Mouse (Mus musculus) midbrain, embryonic 15.5 days (tissue): ENCODE results near the gene Ski. TPM values are rescaled to one million over a fixed set of nuclear protein-coding genes. Genes with fewer than 3 reads are reported as not detected.

Experiments used
- ATAC-seq: fragments of 200-750 bp; cut with Nextera tagmentation; replicated peaks from 2 replicates; pipeline ENCODE4 v1.8.0; 2017; ENCODE audit warnings: moderate TSS enrichment
- H3K27ac ChIP-seq: fragments of 300-500 bp; sonication (generic); 2 replicates; pipeline ENCODE4 v1.5.1; 2015; ENCODE audit warnings: mild to moderate bottlenecking, inconsistent platforms
- H3K27me3 ChIP-seq: fragments of 300-500 bp; sonication (generic); replicated peaks from 2 replicates; pipeline ENCODE4 v1.6.1; 2015; ENCODE audit warnings: inconsistent platforms
- H3K36me3 ChIP-seq: fragments of 300-500 bp; sonication (generic); replicated peaks from 2 replicates; pipeline ENCODE4 v1.6.1; 2015; ENCODE audit warnings: inconsistent platforms
- H3K4me1 ChIP-seq: fragments of 300-500 bp; sonication (generic); 2 replicates; pipeline ENCODE4 v1.6.1; 2015; ENCODE audit warnings: inconsistent platforms
- H3K4me2 ChIP-seq: fragments of 300-500 bp; sonication (generic); 2 replicates; pipeline ENCODE4 v1.6.1; 2015; ENCODE audit warnings: inconsistent platforms, mild to moderate bottlenecking, moderate library complexity
- H3K4me3 ChIP-seq: fragments of 300-500 bp; sonication (generic); 2 replicates; pipeline ENCODE4 v1.5.1; 2015; ENCODE audit warnings: mild to moderate bottlenecking, inconsistent platforms
- H3K9ac ChIP-seq: fragments of 300-500 bp; sonication (generic); 2 replicates; pipeline ENCODE4 v1.6.1; 2015; ENCODE audit warnings: mild to moderate bottlenecking, inconsistent platforms
- H3K9me3 ChIP-seq: fragments of 300-500 bp; sonication (generic); 2 replicates; pipeline ENCODE4 v1.6.1; 2016; ENCODE audit warnings: inconsistent platforms
- WGBS: fragments of 180-500 bp; shearing (Covaris S2); methylation state at CpG from one replicate; pipeline ENCODE4 v1.1.7; 2015; ENCODE audit warnings: mixed read lengths; 5-methylcytosine and 5-hydroxymethylcytosine counted together
- polyA plus RNA-seq: library from polyadenylated mRNA; unstranded; fragments of >200 nt; fragmentation: Nextera tagmentation; extraction: Ambion mirVana; gene quantifications from 2 replicates; pipeline ENCODE4 v1.2.1, GENCODE M21; 2015

Gene Ski
- polyA plus RNA-seq, 1 experiment from 2014 or later: 10.8 TPM

DNA sequence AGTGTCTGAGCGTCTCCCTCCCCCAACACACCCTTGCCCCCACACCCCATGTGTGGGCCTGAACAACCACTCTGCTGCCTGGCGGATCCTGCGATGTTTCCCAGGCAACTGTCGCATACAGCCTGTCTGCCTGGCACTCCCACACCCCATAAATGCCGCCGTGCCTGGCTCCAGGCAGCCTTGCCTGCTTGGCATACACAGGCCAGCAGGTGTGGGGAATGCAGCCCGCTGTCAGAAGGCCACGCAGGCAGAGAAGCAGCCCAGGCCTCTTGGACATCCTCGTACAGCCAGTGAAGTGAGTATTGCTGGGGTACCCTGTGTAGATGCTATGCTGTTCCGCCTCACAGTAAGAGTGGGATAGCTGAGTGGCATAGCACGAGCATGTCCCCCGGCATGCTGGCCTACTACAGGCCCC is 24.3 kb upstream of the Ski start:
- no peaks in the 10 kb centered on the region for H3K9me3 ChIP-seq
- H3K27me3 ChIP-seq: no peaks in the 10 kb centered on the region
- H3K4me3 ChIP-seq: no peak overlapping the region
- H3K4me1 ChIP-seq: peaks cover 19% of the 10 kb centered on the region
- no peak overlapping the region for H3K4me2 ChIP-seq
- no peak overlapping the region for H3K27ac ChIP-seq
- WGBS: 77% methylated on average over 12 of the region's 12 CpGs
- H3K9ac ChIP-seq: no peak overlapping the region
- ATAC-seq: no peak
- no peaks in the 10 kb centered on the region for H3K36me3 ChIP-seq

DNA sequence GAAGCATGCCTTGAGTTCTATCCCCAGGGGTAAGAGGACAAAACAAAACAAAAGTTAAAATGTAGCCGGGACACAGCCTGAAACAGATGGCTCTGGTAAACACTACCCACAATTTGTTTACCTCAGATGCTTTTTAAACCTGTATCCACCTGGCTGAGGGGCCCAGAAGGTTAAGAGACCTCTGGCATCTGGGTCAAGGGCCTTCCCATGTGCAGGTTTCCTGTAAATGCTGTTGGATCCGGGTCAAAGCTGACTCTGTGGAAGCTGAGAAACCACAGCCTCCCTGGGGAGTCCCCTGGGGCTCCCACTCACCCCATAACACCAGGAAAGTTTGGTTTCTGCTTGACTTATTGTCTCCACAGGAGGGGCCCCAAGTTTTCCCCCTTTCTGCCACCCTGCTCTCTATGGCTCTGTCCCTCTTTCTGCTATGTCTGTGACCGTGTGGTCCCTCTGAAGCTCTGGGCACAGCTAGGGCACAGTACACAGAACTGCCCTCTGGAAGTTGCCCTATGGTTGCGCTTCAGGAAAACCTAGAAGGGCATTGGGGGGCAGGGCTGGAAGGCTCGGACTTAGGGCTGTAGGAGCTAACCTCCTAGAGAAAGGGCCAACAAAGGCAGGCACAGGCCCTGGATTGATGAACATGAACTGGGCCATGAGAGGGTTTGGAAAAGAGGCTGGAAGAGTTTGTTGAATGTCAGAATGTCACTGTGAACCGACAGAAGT is 23.5 kb upstream of the Ski start:
- Histone ChIP-seq H3K4me1 (peaks cover 11% of the 10 kb centered on the region), H3K27me3 (no peaks in the 10 kb centered on the region), H3K36me3 (no peaks in the 10 kb centered on the region), H3K4me3 (no peak overlapping the region), H3K9ac (no peak overlapping the region), H3K27ac (no peak overlapping the region), H3K4me2 (no peak overlapping the region), H3K9me3 (no peaks in the 10 kb centered on the region)
- no peak for ATAC-seq
- WGBS: 70% methylated on average over 6 of the region's 6 CpGs

DNA sequence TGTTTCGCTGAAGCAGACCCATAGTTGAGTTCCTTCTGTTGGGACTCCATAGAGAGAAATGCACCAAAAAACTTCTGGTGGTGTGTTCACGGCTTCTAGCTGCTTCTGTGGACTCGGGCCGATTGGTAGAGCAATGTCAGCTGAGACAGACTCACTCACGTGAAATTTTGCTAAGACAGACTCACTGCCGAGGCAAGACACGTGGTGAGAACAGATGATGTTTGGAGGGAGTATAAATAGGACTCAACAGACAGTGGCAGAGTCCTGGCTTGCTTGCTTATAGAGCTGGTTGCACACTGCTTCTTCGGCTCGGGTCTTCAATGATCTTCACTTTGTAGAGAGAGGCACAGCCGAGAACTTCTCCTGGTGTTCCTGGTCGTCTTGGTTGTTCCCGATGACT is 20.8 kb upstream of the Ski start:
- Histone ChIP-seq H3K27ac (no peak overlapping the region), H3K36me3 (no peaks in the 10 kb centered on the region), H3K9ac (no peak overlapping the region), H3K27me3 (no peaks in the 10 kb centered on the region), H3K4me2 (no peak overlapping the region), H3K4me1 (no peaks in the 10 kb centered on the region), H3K4me3 (no peak overlapping the region), H3K9me3 (no peaks in the 10 kb centered on the region)
- 89% methylated on average over 12 of the region's 12 CpGs for WGBS
- ATAC-seq: no peak

DNA sequence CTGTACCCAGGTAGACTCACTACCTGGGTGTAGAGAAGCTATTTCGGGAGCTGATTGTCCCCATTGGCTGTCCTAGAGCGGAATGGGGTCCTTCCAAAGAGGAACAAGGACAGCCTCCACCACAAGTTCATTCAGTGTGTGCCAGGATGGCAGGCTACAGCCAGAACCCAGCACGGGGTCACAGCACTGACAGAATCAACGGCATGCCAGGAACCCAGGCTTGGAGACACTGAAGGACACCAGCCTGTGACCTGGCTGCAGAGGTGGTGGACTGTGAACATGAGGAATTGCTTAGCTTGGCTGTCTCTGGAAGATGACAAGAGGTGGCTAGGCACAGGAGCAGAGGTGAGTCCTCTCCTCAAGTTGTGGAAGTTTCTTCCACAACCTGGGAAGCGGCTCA is 19.9 kb upstream of the Ski start:
- 92% methylated on average over 5 of the region's 5 CpGs for WGBS
- no peak overlapping the region for H3K4me2 ChIP-seq
- no peak overlapping the region for H3K4me3 ChIP-seq
- no peak for ATAC-seq
- no peak overlapping the region for H3K27ac ChIP-seq
- H3K9ac ChIP-seq: no peak overlapping the region
- H3K4me1 ChIP-seq: no peaks in the 10 kb centered on the region
- no peaks in the 10 kb centered on the region for H3K9me3 ChIP-seq
- no peaks in the 10 kb centered on the region for H3K36me3 ChIP-seq
- no peaks in the 10 kb centered on the region for H3K27me3 ChIP-seq

DNA sequence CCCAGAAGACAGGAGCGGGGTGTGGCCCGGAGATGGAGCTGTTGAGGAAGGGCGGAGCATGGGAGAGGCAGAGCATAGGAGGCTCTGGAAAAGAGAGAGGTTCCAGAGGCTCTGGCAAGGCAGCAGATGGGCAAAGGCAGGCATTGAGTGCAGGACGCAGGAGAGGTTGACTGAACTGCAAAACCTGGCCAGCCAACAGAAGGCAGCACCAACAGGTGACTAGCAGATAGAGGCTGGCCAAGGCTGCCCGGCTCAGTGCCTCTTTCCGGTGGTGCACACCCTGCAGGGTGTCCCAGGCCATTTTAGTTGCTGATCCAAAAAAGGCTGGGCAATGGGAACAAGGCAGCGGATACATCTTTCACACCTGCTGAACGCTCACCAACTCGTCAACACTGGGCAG is 19.4 kb upstream of the Ski start:
- 83% methylated on average over 9 of the region's 9 CpGs for WGBS
- H3K9me3 ChIP-seq: no peaks in the 10 kb centered on the region
- H3K9ac ChIP-seq: no peak overlapping the region
- no peak overlapping the region for H3K4me3 ChIP-seq
- H3K4me2 ChIP-seq: no peak overlapping the region
- H3K36me3 ChIP-seq: no peaks in the 10 kb centered on the region
- H3K4me1 ChIP-seq: no peaks in the 10 kb centered on the region
- ATAC-seq: no peak
- H3K27me3 ChIP-seq: no peaks in the 10 kb centered on the region
- H3K27ac ChIP-seq: no peak overlapping the region

DNA sequence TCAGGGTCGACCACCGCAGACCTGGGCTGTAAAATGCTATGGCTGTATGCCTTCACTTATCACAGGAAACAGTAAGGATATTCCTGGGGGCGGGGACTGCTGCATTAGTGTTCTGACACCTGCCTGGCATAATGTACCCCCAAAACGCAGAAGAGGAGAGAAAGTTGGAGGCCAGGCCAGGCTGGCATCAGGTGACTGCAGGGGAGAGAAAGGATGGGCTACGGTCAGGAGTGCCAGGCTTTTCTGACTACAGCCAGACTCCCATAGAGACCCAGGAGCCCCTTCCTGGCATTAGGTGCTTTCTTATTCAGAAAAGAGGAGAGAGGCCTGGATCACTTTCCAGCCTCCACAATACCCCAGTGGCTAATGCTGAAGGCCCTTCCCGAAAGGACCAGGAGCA is 17.1 kb upstream of the Ski start:
- Histone ChIP-seq H3K4me1 (peaks cover 21% of the 10 kb centered on the region), H3K36me3 (no peaks in the 10 kb centered on the region), H3K27ac (no peak overlapping the region), H3K27me3 (no peaks in the 10 kb centered on the region), H3K4me2 (no peak overlapping the region), H3K9me3 (no peaks in the 10 kb centered on the region), H3K4me3 (no peak overlapping the region), H3K9ac (no peak overlapping the region)
- WGBS: 58% methylated on average over 6 of the region's 6 CpGs
- no peak for ATAC-seq

DNA sequence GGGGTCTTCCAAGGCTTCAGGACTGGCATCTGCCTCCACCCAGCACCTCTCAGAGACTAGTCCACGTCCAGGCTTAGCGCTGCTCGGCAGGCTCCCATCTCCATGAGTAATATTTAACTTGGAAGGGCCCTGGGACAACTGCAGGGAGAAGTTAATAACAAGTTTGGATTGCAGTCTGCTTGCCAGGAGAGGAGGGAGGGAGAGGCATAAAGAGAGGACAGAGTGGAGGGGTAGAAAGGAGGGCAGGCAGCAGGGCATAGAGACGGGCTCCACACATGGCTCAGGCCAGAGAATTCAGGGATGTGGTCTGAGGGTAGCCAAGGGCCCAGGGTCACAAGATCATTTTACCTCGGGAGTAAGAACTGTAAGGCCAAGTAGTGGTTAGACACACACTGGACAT is 15.9 kb upstream of the Ski start:
- H3K9me3 ChIP-seq: no peaks in the 10 kb centered on the region
- H3K4me1 ChIP-seq: peaks cover 32% of the 10 kb centered on the region
- WGBS: 80% methylated on average over 5 of the region's 5 CpGs
- no peak overlapping the region for H3K9ac ChIP-seq
- no peak for ATAC-seq
- H3K4me3 ChIP-seq: no peak overlapping the region
- no peak overlapping the region for H3K27ac ChIP-seq
- no peaks in the 10 kb centered on the region for H3K36me3 ChIP-seq
- H3K4me2 ChIP-seq: no peak overlapping the region
- no peaks in the 10 kb centered on the region for H3K27me3 ChIP-seq

DNA sequence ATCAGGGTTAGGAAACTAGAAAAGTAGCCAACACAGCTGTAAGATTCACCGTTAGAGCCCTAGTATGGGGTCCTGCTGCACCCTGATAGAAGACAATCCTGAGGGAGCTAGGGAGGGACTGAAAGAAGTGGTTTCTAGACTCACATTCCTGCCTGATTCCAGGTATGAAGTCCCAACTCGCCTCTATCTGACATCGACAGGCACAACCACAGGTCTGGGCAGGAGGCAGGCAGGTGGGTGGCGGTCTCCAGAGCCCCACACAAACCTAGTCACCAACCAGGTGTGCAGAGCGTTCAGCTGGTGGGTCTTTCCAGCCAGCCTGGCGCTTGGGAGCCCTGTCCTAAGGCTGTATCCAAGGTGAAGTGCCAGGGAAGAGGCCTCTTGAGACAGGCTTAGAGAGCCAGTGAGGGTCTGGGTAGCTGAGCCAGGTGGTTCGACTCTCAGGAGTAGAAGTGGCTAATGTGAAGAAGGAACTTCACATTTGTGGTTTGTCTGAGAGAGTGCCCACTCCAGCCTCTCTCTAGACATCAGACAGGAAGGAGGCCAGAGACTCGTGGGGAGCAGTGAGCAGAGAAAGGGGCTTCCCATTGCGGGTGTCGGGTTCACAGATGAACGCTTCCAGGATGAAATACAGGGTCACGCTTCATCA is 14.5 kb upstream of the Ski start:
- H3K27ac ChIP-seq: 0 out of 2 replicates have a peak overlapping the region, but pooled peaks have one; percentile 88
- H3K36me3 ChIP-seq: no peaks in the 10 kb centered on the region
- H3K4me1 ChIP-seq: peaks cover 32% of the 10 kb centered on the region
- no peak overlapping the region for H3K9ac ChIP-seq
- H3K4me2 ChIP-seq: no peak overlapping the region
- H3K4me3 ChIP-seq: no peak overlapping the region
- ATAC-seq: no peak
- 71% methylated on average over 12 of the region's 12 CpGs for WGBS
- H3K9me3 ChIP-seq: no peaks in the 10 kb centered on the region
- no peaks in the 10 kb centered on the region for H3K27me3 ChIP-seq

DNA sequence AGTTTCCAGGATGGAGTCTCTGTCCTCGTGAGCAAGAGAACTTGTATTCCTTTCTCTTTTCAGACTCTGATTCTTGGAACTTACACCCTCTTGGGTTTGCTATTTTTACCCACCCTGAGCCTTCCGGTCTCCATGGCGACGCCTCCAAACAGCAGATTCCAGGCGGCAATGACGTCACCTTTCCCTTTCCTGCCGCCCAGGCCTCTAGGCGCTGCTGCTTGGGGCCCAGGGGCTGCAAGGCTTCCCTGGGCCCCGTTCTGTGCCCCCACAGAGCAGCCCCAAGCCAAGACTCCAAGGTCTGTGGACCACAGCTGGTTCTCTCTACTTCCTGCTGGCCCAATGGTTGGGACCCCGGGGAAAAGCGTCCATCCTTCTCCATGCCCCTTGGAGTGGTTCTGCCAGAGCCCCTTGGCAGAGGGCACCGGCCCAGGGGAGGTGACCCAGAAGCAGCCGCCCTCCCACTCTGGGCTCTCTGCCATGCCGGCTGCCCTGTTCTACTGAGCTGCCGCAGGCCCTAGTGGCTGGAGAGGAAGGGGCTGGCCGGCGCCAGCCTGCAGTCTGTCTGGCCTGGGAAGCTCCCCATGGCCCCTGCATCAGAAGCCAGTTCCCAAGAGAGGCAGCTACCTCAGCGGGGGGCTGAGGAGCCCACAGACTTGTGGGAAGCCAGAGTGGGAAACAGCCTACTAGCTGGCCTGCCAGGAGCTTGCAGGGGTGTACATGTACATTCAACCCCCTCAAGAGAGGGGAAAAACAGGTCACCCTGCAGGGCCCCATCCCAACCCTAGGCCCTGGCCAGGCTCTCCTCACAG is 13.1 kb upstream of the Ski start:
- H3K27ac ChIP-seq: peak overlapping the region; percentile 88
- H3K36me3 ChIP-seq: no peaks in the 10 kb centered on the region
- H3K4me3 ChIP-seq: no peak overlapping the region
- peaks cover 32% of the 10 kb centered on the region for H3K4me1 ChIP-seq
- ATAC-seq: peak; percentile 86
- H3K9me3 ChIP-seq: no peaks in the 10 kb centered on the region
- 17% methylated on average over 18 of the region's 18 CpGs for WGBS
- no peaks in the 10 kb centered on the region for H3K27me3 ChIP-seq
- peak overlapping the region; percentile 40 for H3K4me2 ChIP-seq
- H3K9ac ChIP-seq: peak overlapping the region; percentile 39

DNA sequence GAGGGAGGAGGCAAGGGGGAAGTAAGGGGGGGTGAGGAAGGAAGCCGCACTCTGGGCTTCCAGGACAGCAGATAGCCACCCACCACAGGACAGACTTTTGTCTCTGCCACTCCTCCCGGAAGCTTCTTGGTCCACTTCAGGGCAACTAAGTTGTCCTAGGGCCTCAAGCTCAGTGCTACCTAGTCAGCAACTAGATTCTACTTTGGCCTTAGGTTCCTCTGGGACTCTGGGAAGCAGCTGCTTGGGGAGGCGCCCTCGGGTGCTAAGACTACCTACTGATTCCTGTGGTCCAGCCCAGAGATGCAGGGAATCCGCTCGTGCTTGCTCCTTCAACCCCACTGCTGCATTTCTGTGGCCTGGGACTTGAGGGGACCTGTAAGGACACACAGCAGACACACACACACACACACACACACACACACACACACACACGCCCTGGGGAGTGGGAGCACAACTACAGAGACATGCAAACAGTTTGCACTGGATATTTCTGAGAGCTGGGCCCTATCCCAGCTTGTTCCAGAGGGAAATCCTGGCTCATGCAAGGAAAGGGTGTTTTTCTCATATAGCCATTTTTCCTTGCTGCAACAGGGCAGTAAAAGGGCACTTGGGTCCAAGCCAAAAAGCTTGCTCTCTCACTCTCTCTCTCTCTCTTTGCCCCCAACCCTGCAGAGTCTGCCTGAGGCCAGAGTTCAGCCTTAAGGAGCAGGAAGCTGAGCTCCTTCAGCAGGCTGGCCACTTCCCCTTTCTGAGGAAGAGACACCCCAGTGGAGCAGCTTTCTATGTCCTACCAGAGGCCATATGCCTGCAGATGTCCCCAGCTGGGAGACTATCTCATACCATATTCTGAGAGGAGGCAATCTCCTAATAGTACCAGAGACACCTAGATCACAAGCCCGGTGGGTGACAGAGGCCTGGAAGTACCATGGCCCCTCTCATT is 12.2 kb upstream of the Ski start:
- Histone ChIP-seq H3K4me1 (peaks cover 32% of the 10 kb centered on the region), H3K36me3 (no peaks in the 10 kb centered on the region), H3K9ac (no peak overlapping the region; the same call in 1 of the 2 replicates), H3K27me3 (no peaks in the 10 kb centered on the region), H3K4me2 (peak overlapping the region; percentile 40), H3K9me3 (no peaks in the 10 kb centered on the region), H3K27ac (peak overlapping the region; percentile 88), H3K4me3 (no peak overlapping the region)
- ATAC-seq: peak; percentile 18; the same call in 1 of the 2 replicates
- 69% methylated on average over 8 of the region's 8 CpGs for WGBS

DNA sequence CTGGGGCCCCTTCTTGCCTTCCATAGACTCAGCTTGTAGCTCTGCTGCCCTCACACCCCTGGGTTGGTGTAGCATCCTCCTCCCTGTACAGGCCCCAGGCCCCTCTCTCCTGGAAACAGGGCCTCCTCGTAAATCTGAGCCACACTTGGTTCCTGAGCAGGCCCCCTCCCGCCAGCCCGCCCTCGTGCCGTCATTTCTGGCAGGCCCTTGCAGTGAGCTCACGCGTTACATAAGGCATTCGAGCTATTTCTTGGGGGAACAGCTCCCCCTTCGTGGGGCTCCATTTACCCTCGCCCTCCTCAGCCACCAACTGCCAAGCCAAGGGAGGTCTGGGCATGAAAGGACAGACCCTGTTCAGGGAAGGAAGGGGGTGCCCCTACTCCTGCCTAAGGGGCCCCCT is 11.5 kb upstream of the Ski start:
- WGBS: 30% methylated on average over 10 of the region's 10 CpGs
- Histone ChIP-seq H3K9ac (no peak overlapping the region), H3K27me3 (no peaks in the 10 kb centered on the region), H3K4me3 (no peak overlapping the region), H3K27ac (peak overlapping the region; percentile 88), H3K36me3 (no peaks in the 10 kb centered on the region), H3K4me1 (peaks cover 32% of the 10 kb centered on the region), H3K4me2 (no peak overlapping the region), H3K9me3 (no peaks in the 10 kb centered on the region)
- ATAC-seq: 0 out of 2 replicates have a peak, but pooled peaks have one; percentile 37
